Mouse (Mus musculus) monocyte, adult 2 months (primary cell): ENCODE results near the gene Pkn1.

Source experiments
- DNase-seq, 2 experiments: peaks; one replicate each; pipeline ENCODE4 v3.0.0; 2022; ENCODE audit warnings: low spot score in 2 of 2, low read depth in 1 of 2

The Pkn1 gene

DNA sequence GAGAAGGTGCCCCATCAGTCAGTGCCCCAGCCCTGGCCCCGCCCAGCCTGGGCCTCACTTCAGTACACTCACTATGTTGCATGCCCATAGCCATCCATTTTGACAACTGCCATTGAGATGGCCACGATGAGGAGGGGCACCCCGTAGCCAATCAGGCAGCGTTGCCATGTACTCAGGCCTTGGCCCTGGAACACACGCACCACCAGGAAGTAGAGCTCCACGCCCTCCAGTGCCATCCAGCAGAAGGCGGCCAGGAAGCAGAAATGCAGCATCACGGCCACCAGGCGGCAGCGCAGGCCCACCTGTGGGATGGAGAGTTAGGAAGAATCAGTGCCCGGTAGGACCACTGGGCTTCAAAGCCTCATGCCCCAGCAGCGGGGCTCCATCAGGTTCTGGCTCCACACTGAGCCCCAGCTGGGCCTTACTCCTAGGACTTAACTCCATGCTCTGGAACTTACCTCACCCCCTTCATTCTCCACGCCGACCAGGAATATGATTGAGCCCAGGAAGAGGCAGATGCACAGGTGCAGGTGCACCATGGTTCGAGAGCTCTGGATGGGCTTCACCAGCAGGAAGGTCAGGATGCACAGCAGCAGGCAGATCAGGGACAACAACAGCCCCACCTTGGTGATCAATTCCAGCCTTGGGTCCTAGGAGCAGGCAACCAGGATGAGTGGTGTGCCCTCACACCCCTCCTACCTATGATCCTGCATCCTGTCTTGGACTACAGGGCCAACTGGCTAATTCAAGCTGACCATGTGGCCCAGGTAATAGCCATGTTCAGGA, 25.9 kb upstream of the Pkn1 start:
- peak; percentile 68 to 75 for DNase-seq

DNA sequence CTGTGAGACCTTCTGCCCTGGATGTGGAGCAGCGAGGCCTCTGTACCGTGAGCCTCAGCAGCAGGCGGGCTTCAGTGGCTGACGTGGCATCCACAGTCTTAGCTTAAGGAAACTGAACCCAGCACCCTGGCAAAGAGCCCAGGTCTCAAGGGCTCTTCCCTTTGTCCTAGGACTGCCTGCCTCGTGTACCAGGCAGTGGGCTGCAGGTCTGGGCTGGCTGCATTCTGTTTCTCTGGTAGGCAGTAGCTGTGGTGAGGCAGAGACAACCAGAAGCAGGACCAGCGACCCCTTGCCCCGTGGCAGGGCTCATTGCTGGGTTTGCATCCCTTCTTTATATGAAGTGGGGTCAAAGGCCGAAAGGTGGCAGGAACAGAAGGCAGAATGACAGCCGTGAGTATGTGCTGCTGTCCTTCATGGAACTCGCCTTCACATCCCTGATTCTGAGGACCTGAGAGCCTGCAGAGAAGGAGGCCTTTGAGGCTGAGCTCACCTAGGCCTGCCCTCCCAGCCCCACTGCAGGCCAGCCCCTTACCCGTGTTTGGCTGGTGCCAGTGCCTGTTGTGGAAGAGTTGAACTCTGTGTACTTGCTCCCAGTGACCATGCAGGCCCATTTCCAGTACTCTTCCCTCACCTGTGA, 24.6 kb upstream of the Pkn1 start:
- DNase-seq: no peak

DNA sequence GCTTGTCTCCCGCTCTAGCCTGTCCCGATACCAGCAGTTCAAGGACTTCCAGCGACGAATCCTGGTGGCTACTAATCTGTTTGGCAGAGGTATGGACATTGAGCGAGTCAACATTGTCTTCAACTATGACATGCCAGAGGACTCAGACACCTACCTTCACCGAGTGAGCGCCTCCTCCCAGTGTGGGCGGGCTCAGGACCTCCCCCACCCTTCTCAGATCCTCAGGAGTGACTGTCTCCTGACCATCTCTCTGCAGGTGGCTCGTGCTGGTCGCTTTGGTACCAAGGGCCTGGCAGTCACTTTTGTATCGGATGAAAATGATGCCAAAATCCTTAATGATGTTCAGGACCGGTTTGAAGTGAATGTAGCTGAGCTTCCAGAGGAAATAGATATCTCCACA, 23.7 kb upstream of the Pkn1 start:
- DNase-seq: no peak

DNA sequence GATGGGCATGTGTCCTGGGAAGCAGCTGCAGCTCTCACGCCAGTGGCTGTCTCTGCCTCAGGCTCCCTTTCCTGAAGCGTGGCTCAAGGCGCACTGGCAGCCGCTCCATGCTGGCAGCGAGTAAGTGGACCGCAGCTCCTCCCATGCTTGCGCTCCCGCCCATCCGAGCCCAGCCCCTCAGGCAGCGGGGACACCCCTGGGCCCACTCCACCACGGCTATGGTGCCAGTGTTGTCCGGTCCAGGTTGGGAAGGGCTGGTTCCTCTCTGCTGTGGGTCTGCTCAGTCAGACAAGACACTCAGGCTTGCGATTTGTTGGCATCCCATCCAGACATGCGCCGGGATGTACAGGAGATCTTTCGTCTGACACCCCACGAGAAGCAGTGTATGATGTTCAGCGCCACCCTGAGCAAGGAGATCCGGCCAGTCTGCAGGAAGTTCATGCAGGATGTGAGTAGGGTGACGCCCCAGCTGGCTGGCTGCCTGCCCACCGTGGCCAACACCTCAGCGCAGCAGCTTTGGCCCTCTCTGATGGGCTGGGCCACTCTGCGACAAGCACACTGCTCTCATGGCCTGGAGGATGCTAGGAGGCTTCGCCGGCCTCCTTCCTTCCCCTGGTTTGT, 22.5 kb upstream of the Pkn1 start:
- no peak for DNase-seq

DNA sequence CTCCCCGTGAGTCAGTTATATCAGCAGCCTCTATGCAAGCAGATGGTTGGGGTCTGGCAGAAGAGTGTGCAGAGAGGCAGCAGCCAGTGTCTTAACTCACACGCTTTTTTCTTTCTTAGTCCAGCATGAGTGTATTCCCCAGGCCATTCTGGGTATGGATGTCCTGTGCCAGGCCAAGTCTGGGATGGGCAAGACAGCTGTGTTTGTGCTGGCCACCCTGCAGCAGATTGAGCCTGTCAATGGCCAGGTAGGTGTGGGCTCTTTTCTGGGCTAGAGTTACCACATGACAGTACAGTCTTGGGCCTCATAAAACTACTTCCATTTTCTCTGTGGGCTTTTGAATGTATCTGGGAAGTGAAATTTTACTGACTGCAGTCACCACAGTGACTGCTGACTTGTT, 20.7 kb upstream of the Pkn1 start:
- no peak for DNase-seq

DNA sequence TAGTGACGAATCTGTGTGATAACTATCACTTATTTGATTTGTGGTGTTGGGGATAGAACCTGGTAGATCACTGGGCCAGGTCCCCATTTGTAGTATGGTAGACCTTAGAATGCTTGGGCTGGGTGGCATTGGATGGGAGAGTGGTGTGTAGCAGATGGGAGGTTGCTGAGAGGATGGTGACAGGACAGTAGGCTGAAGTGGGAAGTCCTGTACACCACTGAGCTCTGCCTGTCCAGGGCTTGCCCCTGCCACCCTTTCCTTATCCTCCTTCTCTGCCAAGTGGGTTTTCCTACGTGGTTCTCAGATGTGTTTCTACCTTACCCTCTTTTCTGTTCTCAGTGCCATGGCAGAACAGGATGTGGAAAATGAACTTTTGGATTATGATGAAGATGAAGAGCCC, 20.1 kb upstream of the Pkn1 start:
- DNase-seq: no peak

DNA sequence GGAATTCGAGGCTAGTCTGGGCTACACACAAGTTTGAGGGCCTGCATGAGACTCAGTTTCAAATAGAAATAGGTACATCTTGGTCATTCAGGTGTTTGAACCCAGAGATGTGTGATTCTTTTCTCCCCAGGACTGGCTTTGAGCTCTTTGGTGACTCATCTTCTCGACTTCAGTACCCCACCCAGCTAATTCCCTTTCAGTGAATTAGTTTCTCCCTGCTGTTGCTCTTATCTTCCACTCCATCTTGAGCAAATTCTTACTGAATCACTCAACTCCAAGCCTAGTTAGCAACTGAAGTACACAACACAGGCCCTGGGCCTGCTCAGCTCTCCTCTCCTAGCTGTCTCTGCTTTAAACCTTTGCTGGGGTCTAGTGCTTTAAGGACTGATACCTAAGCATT, 17.6 kb upstream of the Pkn1 start:
- no peak for DNase-seq

DNA sequence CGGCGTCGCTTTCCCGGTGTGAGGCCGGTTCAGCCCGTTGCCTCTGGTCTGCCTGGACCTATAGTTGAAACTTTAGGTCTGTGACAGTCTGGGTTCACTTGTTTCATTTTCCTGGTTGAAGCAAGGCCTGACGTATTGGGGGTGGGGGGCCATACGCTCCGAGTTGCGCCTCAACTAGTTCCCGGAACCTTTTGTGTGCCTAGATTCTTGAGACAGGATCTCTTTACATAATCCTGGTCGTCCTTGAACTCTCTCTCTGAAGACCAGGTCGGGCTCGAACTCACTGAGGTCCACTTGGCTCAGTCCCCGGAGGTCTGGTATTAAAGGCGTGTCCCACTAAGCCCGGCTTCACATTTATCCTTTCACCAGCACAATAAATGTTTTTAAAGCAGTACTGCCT, 16.8 kb upstream of the Pkn1 start:
- no peak for DNase-seq

DNA sequence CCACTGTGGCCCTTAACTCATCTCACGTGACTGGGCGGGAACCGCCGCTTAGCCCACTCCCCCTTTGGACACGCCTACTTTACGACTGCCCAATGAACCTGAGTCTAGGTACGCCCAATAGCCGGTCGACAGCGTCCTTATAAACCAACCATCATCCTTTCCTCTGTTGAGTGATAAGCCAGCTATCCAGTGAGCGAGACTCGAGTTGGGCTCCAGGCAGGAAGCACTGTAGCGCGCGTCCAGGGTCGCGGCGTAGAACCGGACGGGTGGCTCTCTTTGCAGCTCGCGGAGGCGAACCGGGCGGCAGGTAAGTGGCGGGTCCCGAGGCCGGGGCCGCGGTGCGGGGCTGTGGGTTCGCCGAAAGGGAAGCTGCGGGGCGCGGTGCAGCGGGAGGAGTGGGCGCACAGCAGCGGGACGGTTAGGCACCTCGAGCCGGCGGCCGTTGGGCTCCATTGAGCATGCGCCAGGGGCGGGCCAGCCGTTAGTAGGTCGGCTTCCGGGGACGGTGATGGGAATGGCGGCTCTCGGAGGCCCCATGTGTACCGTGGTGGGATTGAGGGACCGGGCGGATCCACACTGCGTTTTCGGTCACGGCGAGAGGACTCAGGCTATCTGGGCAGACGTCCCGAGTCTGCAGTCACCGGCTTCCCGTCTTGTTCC, 16.2 kb upstream of the Pkn1 start, which contains the start of gene Ddx39:
Gene Ddx39, plus strand, starts transcription at position 147 of the 660 bp plus-strand sequence.
- peak; percentile 95 to 97 for DNase-seq

DNA sequence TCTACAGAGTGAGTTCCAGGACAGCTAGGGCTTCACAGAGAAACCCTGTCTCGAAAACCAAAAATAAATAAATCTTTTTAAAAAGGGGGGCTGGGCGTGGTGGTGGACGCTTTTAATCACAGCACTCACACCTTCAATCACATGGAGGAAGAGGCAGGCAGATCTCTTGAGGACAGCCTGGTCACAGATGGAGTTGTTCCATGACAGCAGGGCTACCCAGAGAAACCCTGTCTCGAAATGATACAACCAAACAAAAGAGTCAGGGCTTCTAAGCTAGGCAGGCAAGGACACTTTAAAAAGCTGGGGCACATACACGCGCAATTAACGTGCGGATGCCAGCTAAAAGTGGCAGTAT, 15.7 kb upstream of the Pkn1 start:
- no peak for DNase-seq

DNA sequence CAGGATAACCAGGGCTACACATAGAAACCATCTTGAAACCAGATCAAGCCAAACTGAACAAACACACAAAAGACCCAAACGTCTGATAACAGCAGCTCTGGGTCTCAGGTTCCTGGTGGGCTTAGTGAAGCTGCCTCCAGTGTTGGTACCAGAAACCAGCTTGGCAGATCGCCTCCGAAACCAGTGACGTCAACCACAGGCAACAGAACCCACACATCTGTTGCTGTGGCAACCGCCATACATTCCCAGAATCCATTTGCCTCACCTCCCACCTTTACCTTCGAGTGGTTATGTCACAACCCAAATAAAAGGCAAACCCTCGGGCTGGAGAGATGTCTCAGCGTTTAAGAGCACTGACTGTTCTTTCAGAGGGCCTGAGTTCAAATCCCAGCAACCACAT, 8.6 kb upstream of the Pkn1 start:
- DNase-seq: no peak

DNA sequence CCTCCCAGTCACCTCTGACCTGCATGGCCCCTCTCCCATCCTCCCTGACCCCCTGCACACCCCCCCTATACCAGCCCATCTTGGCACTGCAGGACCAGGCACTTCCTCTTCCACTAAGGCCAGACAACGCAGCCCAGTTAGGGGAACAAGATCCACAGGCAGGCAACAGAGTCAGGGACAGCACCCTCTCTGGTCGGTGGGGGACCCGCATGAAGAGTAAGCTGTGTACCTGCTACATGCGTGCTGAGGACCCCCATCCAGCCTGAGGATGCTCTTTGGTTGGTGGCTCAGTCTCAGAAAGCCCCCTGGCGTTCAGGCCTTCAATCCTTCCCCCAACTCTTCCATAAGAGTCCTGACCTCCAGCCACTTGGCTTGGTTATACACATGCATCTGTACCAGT, 7.4 kb upstream of the Pkn1 start:
- no peak for DNase-seq

DNA sequence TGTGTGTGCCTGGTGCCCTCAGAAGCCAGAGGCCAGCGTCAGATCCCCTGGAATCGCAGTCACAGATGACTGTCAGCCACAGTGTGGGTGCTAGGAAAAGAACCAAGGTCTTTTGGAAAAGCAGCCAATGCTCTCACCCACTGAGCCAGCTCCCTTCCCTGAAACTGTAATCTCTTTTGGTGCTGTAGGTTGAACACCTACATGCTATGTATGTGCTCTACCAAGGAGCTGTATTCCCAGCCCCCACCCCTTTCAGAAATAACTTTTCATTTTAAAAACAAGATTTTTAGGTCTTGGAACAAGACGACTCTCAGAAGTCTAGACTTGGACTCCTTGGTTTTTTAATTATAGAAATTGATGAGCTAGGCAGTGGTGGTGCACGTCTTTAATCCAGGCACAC, 4.4 kb upstream of the Pkn1 start:
- no peak for DNase-seq

DNA sequence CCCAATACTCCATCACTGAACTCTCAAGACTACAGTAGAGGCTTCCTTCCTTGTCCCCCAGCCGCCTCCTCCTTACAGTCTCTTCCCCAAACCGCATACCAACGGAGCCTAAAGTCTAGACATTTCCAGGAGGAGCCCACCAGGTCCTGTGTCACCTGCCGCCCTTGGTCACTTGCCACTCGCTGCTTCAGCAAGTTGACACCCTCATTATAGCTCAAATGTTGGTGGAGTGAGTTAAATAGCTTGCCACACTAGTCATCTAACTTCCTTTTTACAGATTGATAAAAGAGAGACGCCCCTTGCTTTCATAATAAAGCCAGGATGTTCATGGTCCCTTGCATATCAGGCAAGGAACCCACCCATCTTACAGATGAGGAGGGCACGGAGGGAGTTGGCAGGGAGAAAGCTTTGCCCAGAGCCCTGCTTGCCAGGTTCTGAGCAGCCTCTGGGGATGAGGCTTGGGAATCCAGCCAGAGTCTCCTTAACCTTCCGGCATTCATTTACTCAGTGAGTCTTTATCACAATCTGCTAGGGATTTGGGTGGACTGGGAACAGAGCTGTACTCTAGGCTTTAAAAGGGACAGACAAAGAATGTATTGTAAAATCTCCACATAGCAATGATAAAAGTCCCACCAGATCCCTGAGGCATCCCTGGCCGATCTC, 1.6 kb upstream of the Pkn1 start:
- no peak for DNase-seq

DNA sequence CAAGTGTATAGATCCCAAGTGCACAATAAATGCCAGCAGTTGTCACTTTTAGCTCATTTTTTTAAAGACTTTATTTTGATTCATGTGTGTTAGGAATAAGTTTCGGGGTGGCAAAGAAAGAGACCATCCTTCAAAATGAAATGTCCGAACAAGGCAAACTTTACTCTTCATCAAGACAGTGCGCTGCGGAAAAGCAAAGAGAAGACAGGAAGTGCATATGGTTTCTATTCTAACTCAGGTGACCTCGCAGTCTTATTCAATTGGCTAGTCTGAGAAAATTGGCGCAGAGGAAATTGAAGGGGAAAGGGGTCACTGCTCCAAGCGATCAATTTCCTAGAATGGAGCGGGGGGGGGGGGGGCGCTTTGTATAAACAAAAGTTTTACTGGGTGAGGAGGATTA, 587 bp upstream of the Pkn1 start:
- DNase-seq: no peak

DNA sequence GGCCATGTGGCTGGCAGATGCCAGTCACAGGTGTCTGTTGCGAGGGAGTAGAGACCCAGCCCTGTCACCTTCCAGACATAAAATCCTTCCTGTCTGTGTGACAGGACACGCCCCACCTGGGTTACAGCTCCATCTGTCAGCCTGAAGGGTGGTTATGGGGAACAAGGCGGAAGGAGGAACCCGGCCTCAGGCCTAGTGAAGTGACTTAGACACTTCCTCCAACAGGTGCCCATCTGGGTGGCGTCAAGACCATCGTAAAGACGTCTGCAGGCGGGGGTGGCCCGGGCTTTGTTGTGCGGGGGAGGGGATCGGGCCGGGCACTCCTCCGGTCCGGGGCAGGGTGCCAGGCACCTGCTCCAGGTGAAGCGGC, 703 bp downstream of the Pkn1 start:
- peak in 1 of 2 experiments; percentile 59 for DNase-seq

DNA sequence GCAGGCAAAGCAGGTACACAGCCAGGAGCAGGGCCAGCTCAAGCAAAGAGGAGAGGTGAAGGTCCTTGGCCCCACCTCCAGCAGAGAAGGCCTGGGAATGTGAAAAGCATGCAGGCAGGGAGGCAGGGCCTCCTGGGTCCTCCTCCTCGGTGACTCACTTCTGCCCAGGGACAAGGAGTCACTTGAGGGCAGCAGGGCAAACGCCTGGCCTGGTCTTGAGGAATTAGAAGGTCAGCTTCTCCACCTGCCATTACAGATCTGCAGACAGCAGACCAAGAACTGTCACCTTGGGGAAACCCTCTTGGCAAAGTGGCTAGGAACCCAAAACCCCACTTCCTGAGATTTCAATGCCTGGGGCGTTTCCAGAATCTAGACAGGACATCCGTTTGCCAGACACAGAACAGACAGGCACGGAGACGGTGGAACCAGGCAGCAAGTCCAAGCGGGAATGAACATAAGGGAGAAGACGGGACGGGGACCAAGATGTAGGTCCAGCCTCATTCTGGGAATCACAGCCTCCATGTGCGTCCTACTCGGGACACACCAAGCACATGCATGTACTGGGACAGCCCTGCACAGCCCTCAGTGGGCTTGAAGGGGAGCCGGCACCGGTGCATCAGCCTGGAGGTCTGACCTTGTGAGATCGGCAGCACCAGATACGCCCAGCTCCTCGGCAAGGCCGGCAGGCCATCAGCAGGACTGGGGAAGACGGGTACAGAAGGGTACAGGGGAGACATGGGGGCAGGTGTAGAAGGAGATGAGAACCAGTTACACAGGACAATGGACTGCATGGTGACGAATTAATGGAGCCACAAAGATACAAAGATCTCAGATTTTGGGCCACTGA, 1.4 kb downstream of the Pkn1 start:
- DNase-seq: no peak

DNA sequence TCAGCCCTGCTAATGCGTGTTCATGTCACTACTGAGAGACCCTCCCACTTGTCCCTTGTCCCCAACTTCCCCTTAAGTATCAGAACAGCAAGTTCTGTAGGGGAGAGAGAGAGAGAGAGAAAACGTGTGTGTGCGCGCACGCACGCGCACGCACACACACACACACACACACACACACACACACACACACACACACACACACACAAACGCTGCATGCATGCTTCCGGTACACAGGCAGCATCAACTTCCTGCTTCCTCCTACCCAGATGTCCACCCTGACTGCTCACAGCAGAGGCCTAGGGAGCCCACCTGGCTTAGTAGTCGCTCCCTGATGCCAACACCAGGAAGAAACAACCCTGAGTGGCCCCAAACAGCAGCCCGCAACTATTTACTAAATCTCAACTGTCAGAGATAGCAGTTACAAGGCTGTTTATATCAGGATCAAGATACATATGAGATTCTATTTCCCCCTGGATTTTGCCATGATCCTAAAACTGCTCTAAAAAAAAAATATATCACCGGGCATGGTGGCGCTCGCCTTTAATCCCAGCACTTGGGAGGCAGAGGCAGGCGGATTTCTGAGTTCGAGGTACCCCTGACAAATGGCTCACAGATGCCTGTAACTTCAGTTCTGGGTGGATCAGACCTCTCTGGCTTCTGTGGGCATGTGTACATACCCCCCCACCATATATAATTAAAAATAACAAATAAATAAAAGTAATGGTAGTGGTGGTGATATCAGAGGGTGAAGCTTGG, 3.5 kb downstream of the Pkn1 start:
- DNase-seq: no peak

DNA sequence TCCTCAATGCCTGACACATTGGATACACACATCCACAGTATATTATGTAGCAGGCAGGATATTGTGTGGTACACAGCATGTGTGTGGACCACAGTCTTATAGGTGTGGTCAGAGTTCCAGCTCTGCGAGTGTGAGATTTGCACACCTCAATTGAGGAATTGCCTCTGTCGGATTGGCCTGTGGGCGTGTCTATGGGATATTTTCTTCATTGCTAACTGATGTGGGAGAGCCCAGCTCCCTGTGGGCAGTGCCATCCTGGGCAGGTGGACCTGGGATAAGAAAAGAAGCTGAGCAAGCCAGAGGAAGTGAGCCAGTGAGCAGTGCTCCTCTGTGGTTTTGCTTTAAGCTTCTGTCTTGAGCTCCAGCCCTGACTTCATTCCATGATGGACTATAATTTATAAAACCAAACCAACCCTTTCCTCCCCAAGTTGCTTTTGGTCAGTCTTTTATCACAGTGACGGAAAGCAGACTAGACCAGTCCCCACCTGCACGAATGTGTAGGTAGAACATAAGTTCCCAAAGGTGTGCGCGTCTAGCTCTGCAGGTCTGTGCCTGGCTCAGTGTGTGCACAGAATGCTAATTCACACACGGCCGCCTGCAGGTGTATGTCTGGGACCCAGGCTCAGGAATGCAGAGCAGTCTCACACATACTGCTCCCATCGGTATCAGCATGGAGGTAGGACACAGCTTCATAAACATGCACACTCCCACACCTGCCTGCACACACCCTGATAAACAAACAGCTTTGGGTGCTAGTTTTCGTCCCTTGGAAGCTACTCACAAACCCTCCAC, 4.4 kb downstream of the Pkn1 start:
- no peak for DNase-seq
